Mouse (Mus musculus) embryonic facial prominence, embryonic 14.5 days (tissue): Measurements from ENCODE around the gene Prim2. TPM values are rescaled to one million over a fixed set of nuclear protein-coding genes. Genes with fewer than 3 reads are reported as not detected.
A peak's percentile ranks its signal among the peaks of the same experiment; 100 is the strongest.

Experiments
- ATAC-seq: fragments of 200-750 bp; cut with Nextera tagmentation; 2 replicates; pipeline ENCODE4 v1.8.0; 2017; ENCODE audit warnings: low read depth, moderate number of reproducible peaks, moderate TSS enrichment
- DNase-seq: peaks from one replicate; pipeline ENCODE4 v3.0.0-alpha.2; 2015; ENCODE audit warnings: low spot score
- H3K27ac ChIP-seq: fragments of 300-500 bp; sonication (generic); replicated peaks from 2 replicates; pipeline ENCODE4 v1.5.1; 2014; ENCODE audit warnings: low read depth, mild to moderate bottlenecking, low read length, moderate library complexity
- H3K27me3 ChIP-seq: fragments of 300-500 bp; sonication (generic); replicated peaks from 2 replicates; pipeline ENCODE4 v1.6.1; 2014; ENCODE audit warnings: low read length; ENCODE audit not compliant: control insufficient read depth, insufficient read depth
- H3K36me3 ChIP-seq: fragments of 300-500 bp; sonication (generic); 2 replicates; pipeline ENCODE4 v1.6.1; 2014; ENCODE audit warnings: low read length, mixed read lengths; ENCODE audit not compliant: control insufficient read depth, insufficient read depth
- H3K4me1 ChIP-seq: fragments of 300-500 bp; sonication (generic); 2 replicates; pipeline ENCODE4 v1.6.1; 2014; ENCODE audit warnings: antibody characterized with exemption, low read length; ENCODE audit not compliant: control insufficient read depth, insufficient read depth
- H3K4me2 ChIP-seq: fragments of 300-500 bp; sonication (generic); 2 replicates; pipeline ENCODE4 v1.6.1; 2014; ENCODE audit warnings: low read depth, mild to moderate bottlenecking, low read length, moderate library complexity, mixed read lengths
- H3K4me3 ChIP-seq: fragments of 300-500 bp; sonication (generic); 2 replicates; pipeline ENCODE4 v1.5.1; 2014; ENCODE audit warnings: low read depth, mild to moderate bottlenecking, low read length
- H3K9ac ChIP-seq: fragments of 300-500 bp; sonication (generic); 2 replicates; pipeline ENCODE4 v1.6.1; 2014; ENCODE audit warnings: low read depth, mild to moderate bottlenecking, low read length, moderate library complexity, mixed read lengths
- H3K9me3 ChIP-seq: fragments of 300-500 bp; sonication (generic); 2 replicates; pipeline ENCODE4 v1.6.1; 2016; ENCODE audit warnings: low read length; ENCODE audit not compliant: control insufficient read depth
- WGBS: fragments of 180-500 bp; shearing (Covaris S2); extraction: QIAGEN DNeasy Blood & Tissue Kit; methylation state at CpG from one replicate; pipeline ENCODE4 v1.1.7; 2014; 5-methylcytosine and 5-hydroxymethylcytosine counted together
- polyA plus RNA-seq: library from polyadenylated mRNA; unstranded; fragments of >200 nt; fragmentation: Nextera tagmentation; extraction: Ambion mirVana; gene quantifications from 2 replicates; pipeline ENCODE4 v1.2.1, GENCODE M21; 2014

Gene Prim2
- polyA plus RNA-seq, 1 experiment from 2014 or later, result 26.6 TPM

GRCm38 (mm10) chr1:33495203-33495553 lies 174.4 kb downstream of the Prim2 start:
- H3K4me2 ChIP-seq, result no peak overlapping the region
- H3K27ac ChIP-seq, result no peak overlapping the region
- no peak overlapping the region for H3K4me3 ChIP-seq
- H3K27me3 ChIP-seq, result no peaks in the 10 kb centered on the region
- H3K9ac ChIP-seq, result no peak overlapping the region
- WGBS, result 76% methylated on average over 8 of the region's 8 CpGs
- no peaks in the 10 kb centered on the region for H3K4me1 ChIP-seq
- ATAC-seq, result no peak
- no peaks in the 10 kb centered on the region for H3K9me3 ChIP-seq
- no peaks in the 10 kb centered on the region for H3K36me3 ChIP-seq
- no peak for DNase-seq

DNA sequence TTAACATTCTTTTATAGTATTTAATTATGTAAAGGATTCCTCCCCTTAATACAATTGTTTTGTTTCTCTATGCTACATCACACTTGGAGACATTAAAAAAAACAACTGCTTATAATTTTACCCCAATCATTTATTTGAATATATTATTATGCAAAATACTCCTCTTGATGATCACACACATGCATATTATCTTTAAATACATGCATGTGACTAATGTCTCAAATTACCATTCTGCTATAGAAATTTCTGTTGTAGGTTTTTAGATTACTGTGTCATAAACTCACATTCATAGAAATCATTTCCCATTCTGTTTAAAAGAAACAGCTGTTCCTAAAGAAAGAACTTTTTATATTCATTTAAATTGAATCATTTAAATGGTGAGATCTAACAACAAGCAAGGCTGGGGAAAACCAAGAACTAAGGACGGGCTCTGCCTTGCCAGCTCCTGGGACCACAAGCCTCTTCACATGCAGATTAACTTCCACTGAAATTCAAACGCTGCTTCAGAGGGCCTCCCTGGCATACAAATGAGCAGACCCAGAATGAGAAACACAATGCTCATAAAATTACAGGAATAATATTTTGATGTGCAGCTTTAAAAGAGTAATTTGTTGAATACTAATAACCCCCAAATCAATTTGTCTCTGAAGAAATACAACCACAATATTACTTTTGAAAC lies 174.9 kb downstream of the Prim2 start:
- no peak for DNase-seq
- Histone ChIP-seq H3K9me3 (no peaks in the 10 kb centered on the region), H3K4me3 (no peak overlapping the region), H3K4me2 (no peak overlapping the region), H3K36me3 (no peaks in the 10 kb centered on the region), H3K4me1 (no peaks in the 10 kb centered on the region), H3K9ac (no peak overlapping the region), H3K27ac (no peak overlapping the region), H3K27me3 (no peaks in the 10 kb centered on the region)
- no peak for ATAC-seq
- 43% methylated on average over 2 of the region's 2 CpGs for WGBS

GRCm38 (mm10) chr1:33490220-33490619 lies 179.4 kb downstream of the Prim2 start:
- H3K27me3 ChIP-seq, result no peaks in the 10 kb centered on the region
- WGBS, result 68% methylated on average over 6 of the region's 6 CpGs
- no peak overlapping the region for H3K9ac ChIP-seq
- no peak overlapping the region for H3K4me2 ChIP-seq
- DNase-seq (no peak), ATAC-seq (no peak)
- H3K36me3 ChIP-seq, result no peaks in the 10 kb centered on the region
- no peaks in the 10 kb centered on the region for H3K4me1 ChIP-seq
- H3K27ac ChIP-seq, result no peak overlapping the region
- H3K4me3 ChIP-seq, result no peak overlapping the region
- H3K9me3 ChIP-seq, result no peaks in the 10 kb centered on the region

- H3K9ac ChIP-seq, result no peak overlapping the region
- 0 out of 2 replicates have a peak, but pooled peaks cover 6% of the 10 kb centered on the region for H3K36me3 ChIP-seq
- no peaks in the 10 kb centered on the region for H3K4me1 ChIP-seq
- ATAC-seq, result no peak
- H3K27me3 ChIP-seq, result no peaks in the 10 kb centered on the region
- no peak overlapping the region for H3K4me3 ChIP-seq
- 93% methylated on average over 5 of the region's 5 CpGs for WGBS
- H3K27ac ChIP-seq, result no peak overlapping the region
- H3K4me2 ChIP-seq, result no peak overlapping the region
- DNase-seq, result no peak
- H3K9me3 ChIP-seq, result no peaks in the 10 kb centered on the region
These were observed 181.2 kb downstream of the Prim2 start for GRCm38 (mm10) chr1:33488372-33488771.

DNA sequence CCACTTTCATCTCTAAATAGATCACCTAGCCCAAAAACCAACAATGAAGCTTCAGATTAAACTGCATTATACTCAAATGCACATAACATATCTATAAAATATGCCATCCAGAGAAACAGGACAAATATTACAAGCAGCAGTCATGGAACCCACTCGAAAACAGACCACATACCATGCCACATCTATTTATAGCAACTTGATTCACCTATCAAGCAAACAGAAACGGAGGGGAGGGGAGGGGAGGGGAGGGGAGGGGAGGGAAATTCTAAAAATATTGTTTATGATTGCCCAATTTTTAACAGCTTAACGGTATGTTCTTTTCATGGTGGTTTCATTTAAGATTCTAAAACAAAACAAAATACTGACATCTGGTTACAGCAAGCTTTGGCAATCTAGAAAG lies 185.8 kb downstream of the Prim2 start:
- no peaks in the 10 kb centered on the region for H3K9me3 ChIP-seq
- H3K4me1 ChIP-seq, result no peaks in the 10 kb centered on the region
- H3K9ac ChIP-seq, result no peak overlapping the region
- WGBS, result 57% methylated on average over 3 of the region's 3 CpGs
- DNase-seq (no peak), ATAC-seq (no peak)
- no peaks in the 10 kb centered on the region for H3K27me3 ChIP-seq
- H3K36me3 ChIP-seq, result 0 out of 2 replicates have a peak, but pooled peaks cover 6% of the 10 kb centered on the region
- H3K4me2 ChIP-seq, result no peak overlapping the region
- no peak overlapping the region for H3K27ac ChIP-seq
- no peak overlapping the region for H3K4me3 ChIP-seq

DNA sequence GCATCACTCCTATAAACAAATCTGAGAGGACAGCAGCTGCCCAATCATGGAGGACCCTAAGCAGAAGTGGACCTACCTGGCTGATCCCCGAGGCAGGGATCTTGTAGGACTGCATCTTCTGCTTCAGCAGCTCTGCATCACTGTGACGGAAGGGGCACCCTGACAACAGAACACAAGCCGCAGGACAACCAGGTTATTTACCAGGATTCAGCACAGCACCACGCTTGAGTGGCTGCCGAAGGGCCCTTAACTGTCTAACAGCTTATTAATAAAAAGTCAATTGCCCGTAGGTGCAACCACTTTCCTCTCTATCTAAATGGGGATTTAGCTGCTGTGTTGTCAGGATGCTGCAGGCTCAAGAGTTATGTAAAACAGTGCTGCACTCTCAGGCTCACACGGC lies 189.2 kb downstream of the Prim2 start:
- no peak for ATAC-seq
- 0 out of 2 replicates have a peak, but pooled peaks cover 6% of the 10 kb centered on the region for H3K36me3 ChIP-seq
- no peaks in the 10 kb centered on the region for H3K9me3 ChIP-seq
- no peak overlapping the region for H3K4me2 ChIP-seq
- DNase-seq, result no peak
- no peaks in the 10 kb centered on the region for H3K4me1 ChIP-seq
- no peak overlapping the region for H3K4me3 ChIP-seq
- H3K27ac ChIP-seq, result no peak overlapping the region
- 90% methylated on average over 7 of the region's 7 CpGs for WGBS
- no peaks in the 10 kb centered on the region for H3K27me3 ChIP-seq
- no peak overlapping the region for H3K9ac ChIP-seq

DNA sequence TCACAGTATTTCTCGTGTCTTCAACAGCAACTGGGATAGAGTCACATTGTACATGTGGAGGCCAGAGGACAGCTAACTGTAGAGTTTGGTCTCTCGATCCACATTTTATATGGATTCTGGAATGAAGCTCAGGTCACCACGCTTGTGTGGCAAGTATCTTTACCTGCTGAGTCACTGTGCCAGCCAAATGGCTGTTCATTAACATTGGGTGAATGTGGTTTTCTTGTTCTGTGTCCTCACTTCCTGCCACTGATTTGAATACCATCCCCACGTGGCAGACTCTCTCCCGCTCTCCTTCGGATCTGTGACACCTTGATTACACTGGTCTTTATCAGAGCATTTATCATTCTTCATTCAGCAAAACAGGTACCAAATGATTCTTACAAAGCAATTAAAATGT lies 198.5 kb downstream of the Prim2 start:
- Histone ChIP-seq H3K4me2 (no peak overlapping the region), H3K4me1 (no peaks in the 10 kb centered on the region), H3K27me3 (no peaks in the 10 kb centered on the region), H3K4me3 (no peak overlapping the region), H3K9me3 (no peaks in the 10 kb centered on the region), H3K36me3 (no peaks in the 10 kb centered on the region), H3K9ac (no peak overlapping the region), H3K27ac (no peak overlapping the region)
- DNase-seq, result no peak
- WGBS, result 91% methylated on average over 6 of the region's 6 CpGs
- no peak for ATAC-seq

GRCm38 (mm10) chr1:33470222-33470621 lies 199.4 kb downstream of the Prim2 start:
- Histone ChIP-seq H3K27ac (no peak overlapping the region), H3K9me3 (no peaks in the 10 kb centered on the region), H3K9ac (no peak overlapping the region), H3K27me3 (no peaks in the 10 kb centered on the region), H3K4me3 (no peak overlapping the region), H3K4me1 (no peaks in the 10 kb centered on the region), H3K4me2 (no peak overlapping the region), H3K36me3 (no peaks in the 10 kb centered on the region)
- DNase-seq, result no peak
- 96% methylated on average over 8 of the region's 8 CpGs for WGBS
- no peak for ATAC-seq

GRCm38 (mm10) chr1:33464234-33464633 lies 205.4 kb downstream of the Prim2 start:
- ATAC-seq, result no peak
- Histone ChIP-seq H3K36me3 (no peaks in the 10 kb centered on the region), H3K4me1 (no peaks in the 10 kb centered on the region), H3K4me2 (no peak overlapping the region), H3K27me3 (no peaks in the 10 kb centered on the region), H3K9me3 (no peaks in the 10 kb centered on the region), H3K27ac (no peak overlapping the region), H3K4me3 (no peak overlapping the region), H3K9ac (no peak overlapping the region)
- DNase-seq, result peak; percentile 12
- 77% methylated on average over 5 of the region's 5 CpGs for WGBS
